Mouse (Mus musculus) thymus, postnatal 25 days (tissue): ENCODE results near the gene Ctla4.

ENCODE experiments used
- DNase-seq: peaks from one replicate; pipeline ENCODE4 v3.0.0; 2022

The Ctla4 gene

GRCm38 (mm10) chr1:60866043-60866442 lies 20.8 kb upstream of the Ctla4 start:
- no peak for DNase-seq

- DNase-seq, result peak; percentile 69
Measured at GRCm38 (mm10) chr1:60868333-60869277, 18.2 kb upstream of the Ctla4 start.

GRCm38 (mm10) chr1:60875267-60875666 lies 11.5 kb upstream of the Ctla4 start:
- no peak for DNase-seq

- DNase-seq, result peak; percentile 57
Measured at GRCm38 (mm10) chr1:60880116-60880867, 6.5 kb upstream of the Ctla4 start.

GRCm38 (mm10) chr1:60882792-60883191 lies 4.0 kb upstream of the Ctla4 start:
- peak; percentile 19 for DNase-seq

GRCm38 (mm10) chr1:60883279-60883678 lies 3.5 kb upstream of the Ctla4 start:
- no peak for DNase-seq

GRCm38 (mm10) chr1:60884611-60885010 lies 2.2 kb upstream of the Ctla4 start:
- no peak for DNase-seq

- no peak for DNase-seq
Measured at GRCm38 (mm10) chr1:60898127-60898932, 11.5 kb downstream of the Ctla4 start.

- DNase-seq, result no peak
Measured at GRCm38 (mm10) chr1:60898933-60899210, 12.1 kb downstream of the Ctla4 start.

GRCm38 (mm10) chr1:60899244-60899643 lies 12.4 kb downstream of the Ctla4 start:
- DNase-seq, result no peak

GRCm38 (mm10) chr1:60902547-60902946 lies 15.7 kb downstream of the Ctla4 start:
- DNase-seq, result no peak

- no peak for DNase-seq
Measured at GRCm38 (mm10) chr1:60903126-60903525, 16.3 kb downstream of the Ctla4 start.

GRCm38 (mm10) chr1:60904456-60904978 lies 17.7 kb downstream of the Ctla4 start:
- DNase-seq, result no peak

GRCm38 (mm10) chr1:60907466-60907865 lies 20.7 kb downstream of the Ctla4 start:
- DNase-seq, result peak; percentile 41

- DNase-seq, result peak; percentile 46
Measured at GRCm38 (mm10) chr1:60908751-60909161, 22.0 kb downstream of the Ctla4 start.

- no peak for DNase-seq
Measured at GRCm38 (mm10) chr1:60909746-60910145, 22.9 kb downstream of the Ctla4 start.

GRCm38 (mm10) chr1:60910796-60911195 lies 24.0 kb downstream of the Ctla4 start:
- DNase-seq, result peak; percentile 54

- DNase-seq, result peak; percentile 38
Measured at GRCm38 (mm10) chr1:60911631-60912030, 24.8 kb downstream of the Ctla4 start.

- DNase-seq, result no peak
Measured at GRCm38 (mm10) chr1:60913305-60913704, 26.5 kb downstream of the Ctla4 start.

GRCm38 (mm10) chr1:60916281-60916781 lies 29.5 kb downstream of the Ctla4 start:
- DNase-seq, result peak; percentile 52

GRCm38 (mm10) chr1:60920493-60921355 lies 33.9 kb downstream of the Ctla4 start:
- DNase-seq, result no peak

- DNase-seq, result no peak
Measured at GRCm38 (mm10) chr1:60929036-60929435, 42.2 kb downstream of the Ctla4 start.
